Mouse (Mus musculus): ENCODE data around the gene Frmpd4.

Gene Frmpd4

DNA sequence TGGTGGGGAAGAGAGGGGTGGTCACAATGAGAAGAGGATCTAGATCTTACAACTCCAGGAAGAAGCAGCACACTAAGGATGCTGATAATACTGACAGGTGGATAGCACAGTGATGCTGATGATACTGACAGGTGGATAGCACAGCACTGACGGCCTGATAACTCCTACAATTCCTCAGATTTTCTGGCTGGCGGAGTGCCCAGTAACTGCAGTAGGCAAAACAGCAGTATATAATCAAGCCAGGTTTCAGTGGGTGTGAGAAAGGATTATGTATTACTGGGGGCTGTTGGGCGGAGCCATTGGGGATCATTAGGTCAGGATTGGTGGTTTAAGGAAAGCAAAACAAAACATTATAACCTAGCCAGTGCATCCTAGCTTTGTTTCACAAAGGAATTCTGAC is 1053.9 kb downstream of the Frmpd4 start:
- peak in 1 of 2 experiments; percentile 1 for DNase-seq

DNA sequence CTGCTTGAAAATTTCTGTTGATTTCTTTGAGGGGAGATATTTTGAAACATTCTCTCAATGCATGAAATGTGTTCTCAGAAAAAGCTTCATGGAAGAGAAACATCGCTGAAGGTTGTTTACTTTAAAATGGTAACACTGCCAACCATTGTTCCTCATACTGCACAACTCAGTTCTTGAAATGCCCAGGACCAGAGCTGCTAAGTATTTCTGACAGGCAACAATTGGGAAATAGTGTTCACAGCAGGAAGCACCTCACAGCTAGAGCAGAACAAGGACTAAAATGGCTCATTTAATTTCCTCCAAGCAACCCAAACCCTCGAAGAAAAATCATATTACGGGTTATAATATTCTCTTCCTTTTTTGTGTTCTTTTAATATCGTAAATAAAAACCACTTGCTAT is 1054.5 kb downstream of the Frmpd4 start:
- DNase-seq, result no peak

DNA sequence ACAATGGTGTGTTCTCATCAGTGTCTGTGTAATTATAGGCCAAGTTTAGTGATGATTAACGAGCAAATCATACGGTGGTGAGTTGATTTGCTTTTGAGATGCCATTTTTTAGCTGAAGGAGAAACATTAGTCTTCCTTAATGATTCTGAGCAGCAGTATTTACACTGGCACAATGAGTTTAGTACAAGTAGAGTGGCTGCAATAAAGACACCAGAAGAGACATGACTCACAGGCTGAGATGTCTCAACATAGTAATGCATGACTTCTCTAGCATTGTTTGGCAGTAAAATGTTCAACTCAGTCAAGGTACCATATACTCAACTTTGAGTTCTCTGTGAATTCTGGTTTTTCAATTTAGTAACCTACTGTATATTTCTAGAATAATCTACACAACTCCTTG is 1058.6 kb downstream of the Frmpd4 start:
- DNase-seq, result no peak

DNA sequence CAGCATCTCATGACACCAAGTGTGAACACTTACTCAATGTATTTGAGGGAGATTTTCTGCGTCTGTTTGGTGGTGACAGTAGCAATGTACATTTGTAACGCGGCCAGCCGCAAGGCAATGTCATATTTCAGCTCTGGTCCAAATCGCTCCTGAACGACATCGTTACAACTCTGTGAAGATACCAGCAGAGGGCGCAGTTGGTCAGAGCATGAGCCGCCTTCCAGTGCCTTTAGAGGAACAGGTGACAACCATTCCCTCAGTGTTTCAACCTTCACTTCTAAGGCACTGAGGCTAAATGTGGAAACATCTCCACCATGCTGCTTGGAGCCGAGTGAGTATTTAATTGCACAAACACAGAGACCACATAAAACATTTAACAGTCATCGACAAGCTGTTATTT is 1079.3 kb downstream of the Frmpd4 start:
- DNase-seq, result peak; percentile 39 to 53

DNA sequence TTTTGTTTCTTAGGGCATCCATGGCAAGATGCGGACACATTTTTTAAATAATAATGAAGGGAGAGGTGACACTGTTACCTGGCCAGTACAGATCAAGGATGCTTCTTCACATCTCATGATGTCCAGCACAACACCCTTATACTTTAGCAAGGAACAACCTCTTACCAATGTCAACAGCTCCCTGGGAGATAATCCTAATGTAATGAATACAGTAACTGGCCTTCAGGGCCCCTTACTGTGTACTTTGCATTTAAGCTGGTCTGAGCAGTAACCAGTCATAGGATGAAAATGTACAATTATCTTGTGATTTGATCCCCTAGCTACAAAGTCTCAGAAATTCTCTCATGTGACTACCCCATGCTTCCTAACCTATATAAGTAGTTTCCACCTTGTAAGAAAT is 1084.8 kb downstream of the Frmpd4 start:
- DNase-seq, result no peak

DNA sequence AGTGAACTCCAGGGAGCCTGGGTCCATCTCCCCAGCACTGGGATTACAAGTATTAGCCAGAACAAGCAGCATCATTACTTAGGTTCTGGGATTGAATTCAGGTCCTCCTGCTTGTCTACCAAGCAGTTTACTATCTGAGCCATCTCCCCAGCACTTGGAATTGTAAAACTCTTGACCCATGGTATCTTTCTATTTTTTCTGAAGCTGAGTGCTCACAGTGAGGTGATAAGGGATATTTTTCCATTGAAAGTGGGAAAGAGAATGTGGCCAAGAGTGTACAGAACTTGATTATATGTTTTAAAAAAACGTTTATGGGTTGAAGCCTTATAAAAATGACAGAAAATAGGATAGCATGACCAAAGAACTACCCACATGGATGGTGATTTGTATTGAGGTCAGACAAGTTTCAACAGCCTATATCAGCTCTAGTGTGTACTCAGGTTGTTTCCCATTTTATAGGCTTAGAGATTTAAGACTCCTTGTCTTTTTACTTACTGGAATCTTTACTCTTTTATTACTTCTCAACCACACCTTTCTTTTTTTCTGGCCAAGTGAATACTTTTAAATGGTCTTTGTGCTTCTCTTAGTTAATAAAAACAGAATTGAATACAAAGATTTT is 1085.3 kb downstream of the Frmpd4 start:
- no peak for DNase-seq

DNA sequence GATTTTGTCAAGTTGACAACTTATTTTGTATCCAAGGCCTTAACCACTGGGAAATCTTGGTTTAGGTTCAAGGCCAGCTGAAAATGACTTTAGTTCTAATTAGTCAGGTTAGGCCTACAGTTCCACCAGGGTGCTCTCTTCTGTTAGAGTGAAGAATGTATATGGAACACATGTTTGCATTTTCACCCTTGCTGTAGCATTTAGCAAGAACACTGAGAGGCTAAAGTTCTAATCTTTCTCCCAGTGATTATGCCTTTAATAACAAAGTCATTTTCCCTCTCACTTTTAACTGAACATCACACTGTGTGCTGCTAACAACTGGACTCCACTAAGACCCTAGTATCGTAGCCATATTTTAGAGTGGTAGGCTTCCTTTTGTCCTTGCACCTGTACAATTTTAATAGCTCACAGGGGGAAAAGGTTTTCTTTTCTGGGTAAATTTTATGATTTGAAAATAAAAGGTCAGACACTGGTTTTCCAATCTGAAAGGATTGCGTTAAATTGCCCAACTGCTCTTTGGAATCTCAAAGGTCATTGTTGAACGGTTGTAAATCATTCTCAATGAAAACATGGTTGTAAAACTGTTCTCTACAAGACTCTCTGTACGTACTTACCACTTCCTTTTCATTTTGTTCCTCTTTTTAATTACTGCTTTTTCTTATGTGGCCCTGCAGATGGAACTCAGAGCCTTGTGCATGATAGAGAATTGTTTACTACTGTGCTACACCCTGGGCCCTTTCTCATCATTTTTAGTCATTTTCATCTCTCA is 1093.4 kb downstream of the Frmpd4 start:
- DNase-seq, result no peak

DNA sequence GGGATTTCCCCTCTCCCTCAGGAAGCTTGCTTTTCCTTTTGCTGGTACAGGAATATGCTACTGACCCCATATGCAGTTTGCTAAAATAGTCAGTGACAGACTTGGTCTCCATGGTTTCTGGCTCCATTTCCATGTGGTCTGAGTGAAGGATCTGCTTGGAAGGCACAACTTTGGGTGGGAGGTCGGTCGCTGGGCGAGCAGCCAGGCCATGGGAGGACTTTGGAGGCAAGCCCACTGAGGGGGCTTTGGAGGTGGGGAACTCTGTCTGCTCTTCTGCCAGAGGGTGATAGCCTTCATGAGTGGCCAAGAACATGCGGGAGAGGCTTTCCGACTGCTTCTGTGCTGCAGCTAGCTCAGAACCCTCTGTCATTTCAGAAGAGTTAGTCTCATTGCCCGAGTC is 1099.4 kb downstream of the Frmpd4 start:
- DNase-seq, result no peak

DNA sequence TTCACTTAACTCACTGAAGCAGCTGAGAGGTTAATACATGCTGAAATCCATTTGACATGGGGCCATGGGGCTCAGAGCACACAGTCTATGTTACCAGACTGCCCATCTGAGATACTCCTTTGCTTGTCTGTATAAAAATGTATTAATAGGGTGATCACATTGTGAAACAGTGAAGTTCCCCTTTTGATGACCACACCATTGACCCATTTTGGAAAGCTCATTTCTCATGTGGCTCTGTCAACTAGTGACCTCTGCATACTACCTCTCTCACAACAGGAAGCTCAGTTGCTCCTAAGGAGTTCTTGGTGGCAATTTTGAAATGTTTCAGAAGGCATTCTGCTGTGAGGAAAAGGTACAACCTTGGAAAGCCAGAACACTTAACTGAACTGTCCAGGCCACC is 1142.1 kb downstream of the Frmpd4 start:
- DNase-seq, result no peak

DNA sequence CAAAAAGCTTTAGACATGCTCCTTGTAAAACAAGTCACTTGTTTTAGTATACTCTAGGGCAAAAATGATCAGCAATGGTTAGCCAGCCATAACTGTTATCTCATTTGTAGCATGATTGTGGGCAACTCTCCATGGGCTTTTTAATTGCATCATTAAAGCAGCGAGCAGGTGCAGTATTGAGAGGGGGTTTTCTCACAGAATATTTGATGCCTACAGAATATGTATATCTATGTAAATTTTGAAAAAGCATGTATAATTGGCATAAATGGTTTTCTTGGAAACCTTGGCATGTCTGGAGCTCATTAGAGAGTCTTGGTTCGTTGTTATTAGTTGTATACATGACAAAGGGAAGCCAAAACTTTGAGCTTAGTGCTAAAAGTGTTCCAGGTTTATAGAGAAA is 1143.1 kb downstream of the Frmpd4 start:
- no peak for DNase-seq

Measured in cerebellum, postnatal 36 days (tissue).